Mouse (Mus musculus): ENCODE data around the gene Tsc22d4. TPM values are rescaled to one million over a fixed set of nuclear protein-coding genes. Genes with fewer than 3 reads are reported as not detected.
A peak's percentile ranks its signal among the peaks of the same experiment; 100 is the strongest.

Tsc22d4 gene
- total and polyA plus RNA-seq, 2 experiments from 2014 or later: 192 to 232 TPM

- Histone ChIP-seq H3K27ac (ENCODE audit: low read depth) (no peak overlapping the region), H3K4me3 (ENCODE audit: low read depth, low read length) (no peak overlapping the region), H3K4me2 (ENCODE audit: low read depth, low read length) (no peak overlapping the region), H3K4me1 (ENCODE audit: control insufficient read depth, insufficient read depth) (no peaks in the 10 kb centered on the region), H3K36me3 (replicated peaks; ENCODE audit: control insufficient read depth, insufficient read depth, low read length) (no peaks in the 10 kb centered on the region), H3K9ac (replicated peaks; ENCODE audit: low read depth, low read length) (no peak overlapping the region), H3K27me3 (ENCODE audit: control insufficient read depth, insufficient read depth, low read length) (no peaks in the 10 kb centered on the region), H3K9me3 (replicated peaks; ENCODE audit: control insufficient read depth, low read length) (no peaks in the 10 kb centered on the region)
- WGBS: 44% methylated on average over 2 of the region's 2 CpGs
- peak; percentile 48 for DNase-seq (ENCODE audit: low spot score)
- ATAC-seq (ENCODE audit: insufficient read depth, low read depth): peak; percentile 40; the same call in 1 of the 2 replicates
- TF ChIP-seq CTCF (IDR thresholded peaks at IDR 0.05; ENCODE audit: low read depth): peak; percentile 90
- no peak for TF ChIP-seq EP300 (IDR thresholded peaks at IDR 0.05; ENCODE audit: low read depth)
Observed at GRCm38 (mm10) chr5:137770709-137771108, 25.2 kb downstream of the Tsc22d4 start.

DNA sequence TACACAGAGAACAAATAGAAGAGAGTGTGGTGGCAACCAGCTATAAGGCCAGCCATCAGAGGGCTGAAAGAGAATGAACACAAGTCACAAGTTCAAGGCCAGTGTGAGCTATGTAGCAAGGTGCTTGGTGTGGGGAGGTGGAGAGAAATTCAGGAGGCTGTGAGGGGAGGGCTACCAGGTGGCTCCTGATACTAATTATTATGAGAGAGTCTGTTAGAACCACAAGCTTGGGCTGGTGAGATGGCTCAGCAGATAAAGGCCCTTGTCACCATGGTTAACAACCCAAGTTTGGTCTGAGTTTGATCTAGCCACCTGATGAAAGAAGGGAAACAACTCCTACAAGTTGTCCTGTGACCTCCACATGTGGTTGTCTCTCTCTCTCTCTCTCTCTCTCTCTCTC is 27.2 kb downstream of the Tsc22d4 start:
- H3K27ac ChIP-seq (ENCODE audit: low read depth): no peak overlapping the region
- no peaks in the 10 kb centered on the region for H3K9me3 ChIP-seq (replicated peaks; ENCODE audit: control insufficient read depth, low read length)
- 0 out of 2 replicates have a peak, but pooled peaks cover 5% of the 10 kb centered on the region for H3K4me1 ChIP-seq (ENCODE audit: control insufficient read depth, insufficient read depth)
- H3K36me3 ChIP-seq (replicated peaks; ENCODE audit: control insufficient read depth, insufficient read depth, low read length): no peaks in the 10 kb centered on the region
- H3K4me3 ChIP-seq (ENCODE audit: low read depth, low read length): no peak overlapping the region
- H3K4me2 ChIP-seq (ENCODE audit: low read depth, low read length): no peak overlapping the region
- no peak for ATAC-seq (ENCODE audit: insufficient read depth, low read depth)
- no peak for DNase-seq (ENCODE audit: low spot score)
- no peaks in the 10 kb centered on the region for H3K27me3 ChIP-seq (ENCODE audit: control insufficient read depth, insufficient read depth, low read length)
- TF ChIP-seq EP300 (IDR thresholded peaks at IDR 0.05; ENCODE audit: low read depth) (no peak), CTCF (IDR thresholded peaks at IDR 0.05; ENCODE audit: low read depth) (no peak)
- no peak overlapping the region for H3K9ac ChIP-seq (replicated peaks; ENCODE audit: low read depth, low read length)

GRCm38 (mm10) chr5:137775587-137776290 is 30.2 kb downstream of the Tsc22d4 start:
- Histone ChIP-seq H3K27me3 (ENCODE audit: control insufficient read depth, insufficient read depth, low read length) (no peaks in the 10 kb centered on the region), H3K36me3 (replicated peaks; ENCODE audit: control insufficient read depth, insufficient read depth, low read length) (peaks cover 5% of the 10 kb centered on the region; the same call in 1 of the 2 replicates), H3K4me1 (ENCODE audit: control insufficient read depth, insufficient read depth) (peaks cover 18% of the 10 kb centered on the region), H3K9ac (replicated peaks; ENCODE audit: low read depth, low read length) (no peak overlapping the region), H3K27ac (ENCODE audit: low read depth) (peak overlapping the region; percentile 49; the same call in 1 of the 2 replicates), H3K9me3 (replicated peaks; ENCODE audit: control insufficient read depth, low read length) (no peaks in the 10 kb centered on the region), H3K4me3 (ENCODE audit: low read depth, low read length) (no peak overlapping the region), H3K4me2 (ENCODE audit: low read depth, low read length) (no peak overlapping the region)
- ATAC-seq (ENCODE audit: insufficient read depth, low read depth) (no peak), DNase-seq (ENCODE audit: low spot score) (no peak)
- no peak for TF ChIP-seq EP300 (IDR thresholded peaks at IDR 0.05; ENCODE audit: low read depth)
- no peak for TF ChIP-seq CTCF (IDR thresholded peaks at IDR 0.05; ENCODE audit: low read depth)
- 94% methylated on average over 2 of the region's 2 CpGs for WGBS

DNA sequence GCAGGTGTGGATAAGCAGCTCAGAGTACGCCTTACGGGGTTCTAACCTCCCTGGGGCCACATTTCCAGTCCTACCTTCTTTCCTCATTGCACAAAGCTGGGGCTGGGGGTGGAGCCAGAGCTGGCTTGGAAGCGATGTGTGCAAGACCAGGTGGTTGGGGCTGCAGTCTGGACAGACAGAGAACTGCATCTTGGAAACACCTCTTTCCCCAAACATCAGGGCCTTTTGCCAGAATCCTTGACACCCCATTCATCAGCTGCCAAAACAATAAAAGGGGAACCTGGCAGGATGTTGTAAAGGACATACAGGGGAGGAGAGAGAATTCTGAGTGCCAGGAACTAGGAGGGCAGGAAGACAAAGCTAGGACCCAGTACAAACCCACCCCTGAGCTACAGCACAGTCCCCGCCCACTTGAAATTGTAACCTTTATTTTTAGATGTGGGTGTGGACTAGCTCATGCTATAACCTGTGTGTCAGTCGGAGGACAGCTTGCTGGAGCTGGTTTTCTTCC is 30.9 kb downstream of the Tsc22d4 start:
- 19% methylated on average over 5 of the region's 5 CpGs for WGBS
- no peak overlapping the region for H3K4me3 ChIP-seq (ENCODE audit: low read depth, low read length)
- DNase-seq (ENCODE audit: low spot score): no peak

DNA sequence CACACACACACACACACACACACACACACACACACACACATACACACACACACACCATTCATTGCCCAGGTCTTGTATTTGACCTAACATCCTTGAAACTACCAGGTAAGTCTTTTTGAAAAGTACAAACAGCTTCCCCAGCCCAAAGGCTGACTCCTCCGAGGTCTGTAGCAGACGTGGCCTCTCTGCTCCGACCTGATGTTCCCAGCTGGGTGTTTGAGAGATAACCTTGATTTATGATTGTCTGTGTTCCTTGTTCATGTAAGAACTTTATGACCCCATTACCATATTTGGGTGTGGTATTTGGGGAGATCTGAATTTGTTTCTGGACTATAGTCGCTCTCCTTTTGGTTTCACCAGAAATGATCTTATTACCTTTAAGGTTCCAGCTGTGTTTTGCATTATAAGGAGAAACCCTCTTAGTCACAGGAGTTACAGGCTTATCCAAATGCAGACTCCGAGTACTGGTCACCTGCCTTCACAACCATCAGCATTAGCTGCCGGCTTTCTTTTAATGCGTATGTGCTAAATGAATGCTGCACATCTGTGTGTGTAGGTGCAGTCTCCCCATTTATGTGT is 31.8 kb downstream of the Tsc22d4 start:
- WGBS: 76% methylated on average over 7 of the region's 7 CpGs
- no peak overlapping the region for H3K4me2 ChIP-seq (ENCODE audit: low read depth, low read length)
- TF ChIP-seq CTCF (IDR thresholded peaks at IDR 0.05; ENCODE audit: low read depth) (no peak), EP300 (IDR thresholded peaks at IDR 0.05; ENCODE audit: low read depth) (no peak)
- no peak overlapping the region for H3K27ac ChIP-seq (ENCODE audit: low read depth)
- H3K27me3 ChIP-seq (ENCODE audit: control insufficient read depth, insufficient read depth, low read length): no peaks in the 10 kb centered on the region
- no peak for ATAC-seq (ENCODE audit: insufficient read depth, low read depth)
- no peak overlapping the region for H3K4me3 ChIP-seq (ENCODE audit: low read depth, low read length)
- peaks cover 18% of the 10 kb centered on the region for H3K4me1 ChIP-seq (ENCODE audit: control insufficient read depth, insufficient read depth)
- no peak for DNase-seq (ENCODE audit: low spot score)
- peaks cover 21% of the 10 kb centered on the region for H3K36me3 ChIP-seq (replicated peaks; ENCODE audit: control insufficient read depth, insufficient read depth, low read length)
- no peaks in the 10 kb centered on the region for H3K9me3 ChIP-seq (replicated peaks; ENCODE audit: control insufficient read depth, low read length)
- H3K9ac ChIP-seq (replicated peaks; ENCODE audit: low read depth, low read length): no peak overlapping the region

More for the DNA sequence above, 30.9 kb downstream of the Tsc22d4 start:
- Histone ChIP-seq H3K36me3 (replicated peaks; ENCODE audit: control insufficient read depth, insufficient read depth, low read length) (peaks cover 12% of the 10 kb centered on the region), H3K4me2 (ENCODE audit: low read depth, low read length) (no peak overlapping the region), H3K4me1 (ENCODE audit: control insufficient read depth, insufficient read depth) (peaks cover 18% of the 10 kb centered on the region), H3K9me3 (replicated peaks; ENCODE audit: control insufficient read depth, low read length) (no peaks in the 10 kb centered on the region), H3K27ac (ENCODE audit: low read depth) (peak overlapping the region; percentile 49; the same call in 1 of the 2 replicates), H3K27me3 (ENCODE audit: control insufficient read depth, insufficient read depth, low read length) (no peaks in the 10 kb centered on the region), H3K9ac (replicated peaks; ENCODE audit: low read depth, low read length) (no peak overlapping the region)
- peak; percentile 42 for ATAC-seq (ENCODE audit: insufficient read depth, low read depth)
- TF ChIP-seq EP300 (IDR thresholded peaks at IDR 0.05; ENCODE audit: low read depth) (no peak), CTCF (IDR thresholded peaks at IDR 0.05; ENCODE audit: low read depth) (no peak)

Measured in heart, postnatal 0 days (tissue).